Mouse (Mus musculus) hindbrain, embryonic 12.5 days (tissue): ENCODE data around the gene Gm10553. TPM values are rescaled to one million over a fixed set of nuclear protein-coding genes. Genes with fewer than 3 reads are reported as not detected.
"Not testable (repeated sequence)": the region's sequence is repeated elsewhere in the genome, so short reads cannot be mapped to it uniquely, and the experiment has no call there.

Source experiments
- ATAC-seq: fragments of 200-750 bp; cut with Nextera tagmentation; 2 replicates; pipeline ENCODE4 v1.8.0; 2017; ENCODE audit warnings: moderate TSS enrichment; ENCODE audit not compliant: low FRiP score
- H3K27ac ChIP-seq: fragments of 300-500 bp; sonication (generic); 2 replicates; pipeline ENCODE4 v1.5.1; 2016; ENCODE audit warnings: mild to moderate bottlenecking
- H3K27me3 ChIP-seq: fragments of 300-500 bp; sonication (generic); 2 replicates; pipeline ENCODE4 v1.6.1; 2016; ENCODE audit warnings: mild to moderate bottlenecking
- H3K36me3 ChIP-seq: fragments of 300-500 bp; sonication (generic); 2 replicates; pipeline ENCODE4 v1.6.1; 2016; ENCODE audit warnings: mild to moderate bottlenecking
- H3K4me1 ChIP-seq: fragments of 300-500 bp; sonication (generic); 2 replicates; pipeline ENCODE4 v1.6.1; 2016
- H3K4me2 ChIP-seq: fragments of 300-500 bp; sonication (generic); replicated peaks from 2 replicates; pipeline ENCODE4 v1.6.1; 2016; ENCODE audit warnings: mild to moderate bottlenecking
- H3K4me3 ChIP-seq: fragments of 300-500 bp; sonication (generic); 2 replicates; pipeline ENCODE4 v1.5.1; 2016; ENCODE audit warnings: mild to moderate bottlenecking
- H3K9ac ChIP-seq: fragments of 300-500 bp; sonication (generic); 2 replicates; pipeline ENCODE4 v1.6.1; 2016; ENCODE audit warnings: mild to moderate bottlenecking, moderate library complexity
- H3K9me3 ChIP-seq: fragments of 300-500 bp; sonication (generic); replicated peaks from 2 replicates; pipeline ENCODE4 v1.6.1; 2016; ENCODE audit warnings: mild to moderate bottlenecking
- WGBS: fragments of 180-500 bp; shearing (Covaris S2); methylation state at CpG from one replicate; pipeline ENCODE4 v1.1.7; 2016; 5-methylcytosine and 5-hydroxymethylcytosine counted together
- polyA plus RNA-seq: library from polyadenylated mRNA; unstranded; fragments of >200 nt; fragmentation: Nextera tagmentation; extraction: Ambion mirVana; gene quantifications from 2 replicates; pipeline ENCODE4 v1.2.1, GENCODE M21; 2016

The Gm10553 gene
- not detected in 2 replicates for polyA plus RNA-seq

DNA sequence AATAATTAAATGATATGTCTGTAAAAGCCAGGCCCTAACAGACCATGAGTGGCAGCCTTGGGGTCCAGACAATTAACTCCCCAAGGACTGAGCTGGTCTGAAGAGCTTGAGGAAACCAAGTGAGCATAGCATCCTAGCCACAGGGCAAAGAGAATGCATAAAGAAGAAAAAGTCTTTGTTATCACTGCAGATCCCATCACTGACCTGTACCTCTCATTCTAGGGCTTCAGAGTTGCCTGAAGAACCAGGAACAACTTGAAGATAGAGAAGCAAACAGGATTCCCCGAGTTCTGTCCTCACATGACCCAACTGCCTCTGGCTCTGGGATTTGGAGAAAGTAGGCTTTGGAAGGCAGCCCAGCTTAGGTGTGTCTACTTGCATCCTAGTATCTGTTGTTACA lies at the start of gene Gm10553:
Gm10553 (plus strand) TSS at position 301 of the 400 bp plus-strand sequence.
- not testable (repeated sequence) for H3K9ac ChIP-seq, H3K27me3 ChIP-seq, H3K27ac ChIP-seq, H3K36me3 ChIP-seq, ATAC-seq, H3K9me3 ChIP-seq, H3K4me1 ChIP-seq, H3K4me2 ChIP-seq, H3K4me3 ChIP-seq
- 73% methylated on average over 1 of the region's 1 CpGs for WGBS

DNA sequence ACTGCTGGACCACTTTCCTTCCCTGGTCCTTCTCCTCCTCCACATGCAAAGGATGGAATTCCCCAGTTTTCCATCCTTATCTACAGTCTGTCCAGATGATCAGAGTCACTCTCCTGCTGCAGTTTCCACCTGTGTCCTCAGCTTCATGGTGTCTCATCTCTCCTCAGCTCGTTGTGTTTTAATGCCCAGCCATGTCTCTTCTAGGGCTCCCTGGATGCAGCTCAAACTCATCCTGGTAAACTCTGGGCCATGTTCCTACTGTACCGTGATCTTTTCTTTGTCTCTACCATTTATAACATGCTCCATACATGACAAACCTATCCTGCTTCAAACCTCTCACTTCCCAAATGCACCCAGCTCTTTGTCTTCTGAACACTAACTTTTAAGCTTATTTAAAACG lies 28.3 kb upstream of the Gm10553 start:
- not testable (repeated sequence) for H3K9ac ChIP-seq, H3K4me1 ChIP-seq, H3K27me3 ChIP-seq, H3K27ac ChIP-seq, H3K4me2 ChIP-seq, ATAC-seq, H3K4me3 ChIP-seq, H3K36me3 ChIP-seq, H3K9me3 ChIP-seq
- WGBS = 65% methylated on average over 3 of the region's 3 CpGs

DNA sequence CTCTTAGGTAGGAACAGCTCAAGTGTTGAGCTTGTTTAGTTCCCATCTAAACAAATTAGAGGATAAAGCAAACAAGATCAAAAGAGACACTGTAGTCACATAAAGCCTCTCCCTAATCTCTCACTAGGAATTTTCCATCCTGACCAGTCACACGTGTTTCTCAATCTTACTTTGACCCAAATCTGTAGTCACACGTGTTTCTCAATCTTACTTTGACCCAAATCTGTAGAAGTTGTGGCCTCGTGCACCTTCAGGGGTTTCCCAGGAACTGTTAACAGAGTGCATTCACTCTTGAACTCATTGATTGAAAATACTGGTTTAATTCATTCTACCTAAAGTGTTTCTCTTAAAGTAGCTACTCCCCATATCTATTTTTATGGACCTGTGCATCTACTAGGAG lies 26.9 kb upstream of the Gm10553 start:
- not testable (repeated sequence) for ATAC-seq, H3K4me1 ChIP-seq, H3K9me3 ChIP-seq, H3K27ac ChIP-seq, H3K9ac ChIP-seq, H3K4me2 ChIP-seq, H3K27me3 ChIP-seq, H3K36me3 ChIP-seq, H3K4me3 ChIP-seq
- 71% methylated on average over 3 of the region's 3 CpGs for WGBS

DNA sequence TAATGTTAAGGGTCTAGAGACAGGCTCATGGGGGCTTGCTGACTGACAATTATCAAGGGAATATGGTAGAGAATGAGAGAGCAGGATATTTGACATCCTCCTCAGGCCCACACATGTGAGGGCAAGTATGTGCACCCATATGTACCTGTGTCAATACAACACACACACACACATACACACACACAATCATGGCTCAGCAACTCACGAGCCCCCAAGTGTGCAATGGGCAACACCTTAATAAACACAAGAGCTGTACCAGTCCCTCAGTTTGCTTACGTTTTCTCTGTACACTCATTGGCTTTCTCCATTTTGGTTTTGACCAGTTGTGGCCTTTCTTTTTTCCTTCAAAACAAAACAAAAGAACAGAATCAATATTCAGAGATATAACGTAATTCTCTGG lies 15.2 kb upstream of the Gm10553 start:
- not testable (repeated sequence) for H3K27ac ChIP-seq, H3K27me3 ChIP-seq, H3K4me3 ChIP-seq, H3K4me2 ChIP-seq, ATAC-seq, H3K4me1 ChIP-seq, H3K9ac ChIP-seq, H3K36me3 ChIP-seq, H3K9me3 ChIP-seq
- 59% methylated on average over 3 of the region's 3 CpGs for WGBS

- H3K27ac ChIP-seq = not testable (repeated sequence)
Measured at GRCm38 (mm10) chr1:85086211-85086610, 13.8 kb upstream of the Gm10553 start.

GRCm38 (mm10) chr1:85092169-85092568 lies 7.8 kb upstream of the Gm10553 start:
- not testable (repeated sequence) for H3K9me3 ChIP-seq, H3K4me2 ChIP-seq, H3K9ac ChIP-seq, H3K4me3 ChIP-seq, H3K36me3 ChIP-seq, ATAC-seq, H3K4me1 ChIP-seq, H3K27me3 ChIP-seq, H3K27ac ChIP-seq
- WGBS = 42% methylated on average over 1 of the region's 3 CpGs

More at GRCm38 (mm10) chr1:85086211-85086610, 13.8 kb upstream of the Gm10553 start:
- 59% methylated on average over 1 of the region's 1 CpGs for WGBS
- H3K9me3 ChIP-seq, H3K9ac ChIP-seq, H3K27me3 ChIP-seq, H3K4me2 ChIP-seq, H3K36me3 ChIP-seq, H3K4me1 ChIP-seq, H3K4me3 ChIP-seq, ATAC-seq: not testable (repeated sequence)

DNA sequence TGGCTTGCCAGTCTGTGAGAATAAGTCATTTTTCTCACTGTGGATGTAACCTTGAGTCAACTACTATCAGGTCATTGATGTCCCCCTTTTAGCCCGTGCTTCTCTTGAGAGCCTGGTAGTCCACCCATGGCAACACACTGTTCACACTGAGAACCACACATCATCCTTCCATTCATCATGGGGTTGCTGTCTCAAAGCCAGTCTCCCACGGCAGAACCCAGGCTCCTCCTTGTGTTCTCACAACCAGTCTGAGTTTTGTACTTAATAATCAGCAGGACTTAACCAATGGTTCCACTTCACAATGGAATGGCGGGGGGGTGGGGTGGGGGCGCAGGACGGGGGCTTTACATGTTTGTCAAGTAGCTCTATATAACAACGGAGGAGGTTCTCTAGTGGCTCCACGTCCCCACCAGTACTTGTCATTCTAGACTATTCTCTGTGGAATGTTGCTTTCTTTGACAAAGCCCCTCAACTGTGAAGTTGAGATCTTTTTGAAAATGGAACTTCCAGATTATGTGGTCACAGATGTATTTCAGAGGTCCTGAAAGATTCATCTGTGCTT lies 6.9 kb upstream of the Gm10553 start:
- not testable (repeated sequence) for H3K36me3 ChIP-seq, ATAC-seq
- 79% methylated on average over 7 of the region's 7 CpGs for WGBS

GRCm38 (mm10) chr1:85099081-85099480 lies 883 bp upstream of the Gm10553 start:
- H3K4me3 ChIP-seq, H3K9ac ChIP-seq, H3K36me3 ChIP-seq, H3K4me1 ChIP-seq, H3K27me3 ChIP-seq, H3K27ac ChIP-seq, ATAC-seq, H3K9me3 ChIP-seq, H3K4me2 ChIP-seq: not testable (repeated sequence)
- WGBS = 90% methylated on average over 5 of the region's 7 CpGs

More for the DNA sequence above, 6.9 kb upstream of the Gm10553 start:
- H3K27me3 ChIP-seq, H3K27ac ChIP-seq, H3K4me1 ChIP-seq, H3K9me3 ChIP-seq, H3K4me3 ChIP-seq, H3K4me2 ChIP-seq, H3K9ac ChIP-seq: not testable (repeated sequence)

- not testable (repeated sequence) for H3K27ac ChIP-seq, H3K4me2 ChIP-seq, H3K9ac ChIP-seq, H3K9me3 ChIP-seq, H3K36me3 ChIP-seq, H3K27me3 ChIP-seq, H3K4me1 ChIP-seq, ATAC-seq, H3K4me3 ChIP-seq
- 85% methylated on average over 4 of the region's 4 CpGs for WGBS
Measured at GRCm38 (mm10) chr1:85101754-85102153, 1.8 kb downstream of the Gm10553 start.

GRCm38 (mm10) chr1:85105336-85105735 lies 5.4 kb downstream of the Gm10553 start:
- not testable (repeated sequence) for H3K4me3 ChIP-seq, H3K4me1 ChIP-seq, H3K27me3 ChIP-seq, H3K9ac ChIP-seq, ATAC-seq, H3K27ac ChIP-seq, H3K9me3 ChIP-seq, H3K36me3 ChIP-seq, H3K4me2 ChIP-seq
- WGBS = 82% methylated on average over 4 of the region's 4 CpGs

- H3K9ac ChIP-seq, H3K4me3 ChIP-seq, H3K27me3 ChIP-seq, H3K4me2 ChIP-seq, H3K27ac ChIP-seq, H3K36me3 ChIP-seq, H3K4me1 ChIP-seq, ATAC-seq, H3K9me3 ChIP-seq: not testable (repeated sequence)
- WGBS = 75% methylated on average over 5 of the region's 6 CpGs
Measured at GRCm38 (mm10) chr1:85106013-85106412, 6.0 kb downstream of the Gm10553 start.

GRCm38 (mm10) chr1:85109753-85110152 lies 9.8 kb downstream of the Gm10553 start, which contains the start of gene A530032D15Rik:
Gene A530032D15Rik (minus strand): TSS chr1:85109853.
- not testable (repeated sequence) for ATAC-seq, H3K9ac ChIP-seq, H3K4me1 ChIP-seq, H3K4me3 ChIP-seq, H3K9me3 ChIP-seq, H3K36me3 ChIP-seq, H3K4me2 ChIP-seq, H3K27ac ChIP-seq, H3K27me3 ChIP-seq
- 92% methylated on average over 2 of the region's 7 CpGs for WGBS

DNA sequence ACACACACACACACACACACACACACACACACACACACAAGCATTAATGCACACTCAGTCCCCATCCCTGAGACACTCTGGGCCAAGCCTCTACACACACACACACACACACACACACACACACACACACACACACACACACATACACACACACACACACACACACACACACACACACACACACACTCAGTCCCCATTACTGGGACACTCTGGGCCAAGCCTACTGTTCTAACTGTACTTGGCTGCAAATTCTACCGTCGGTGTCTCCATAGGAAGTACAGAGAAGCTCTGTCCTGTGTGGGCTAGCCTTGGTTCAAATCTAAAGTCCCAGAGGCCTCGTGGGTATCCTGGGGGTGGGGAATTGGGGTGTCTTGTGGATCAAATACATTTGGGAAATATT lies 10.9 kb downstream of the Gm10553 start:
- H3K4me3 ChIP-seq, H3K27ac ChIP-seq, H3K36me3 ChIP-seq, H3K4me1 ChIP-seq, H3K9ac ChIP-seq, ATAC-seq, H3K27me3 ChIP-seq, H3K4me2 ChIP-seq, H3K9me3 ChIP-seq: not testable (repeated sequence)
- WGBS = 65% methylated on average over 3 of the region's 3 CpGs
